Mouse (Mus musculus): ENCODE measurements around the gene Crat.

DNA sequence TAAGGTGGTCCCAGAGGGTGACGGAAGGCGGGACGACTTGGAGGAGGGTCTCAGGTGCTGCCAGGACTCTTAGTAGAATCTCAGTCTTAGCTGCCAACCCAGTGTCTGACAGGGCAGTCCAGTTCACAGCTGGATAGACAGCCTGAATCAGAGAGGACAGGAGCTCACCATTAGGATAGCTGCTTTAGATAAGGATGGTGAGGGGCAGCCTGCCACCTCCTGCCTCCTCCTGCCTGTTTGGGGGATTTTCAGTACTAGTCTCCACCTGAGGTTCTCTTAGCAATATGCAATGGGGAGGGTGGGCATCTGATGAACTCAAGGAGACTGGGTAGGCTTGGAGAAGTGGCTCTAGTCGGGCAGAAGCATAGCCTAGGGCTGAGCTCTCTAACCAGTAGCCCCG is 932 bp downstream of the Crat start:
- TF ChIP-seq GATA1 (IDR thresholded peaks at IDR 0.05; ENCODE audit: borderline replicate concordance, low read length), result no peak
- no peak for TF ChIP-seq FLI1 (IDR thresholded peaks at IDR 0.05; ENCODE audit: low read length)
